Mouse (Mus musculus) midbrain, embryonic 16.5 days (tissue): Measurements from ENCODE around the gene Mcoln3. TPM values are rescaled to one million over a fixed set of nuclear protein-coding genes. Genes with fewer than 3 reads are reported as not detected.

Experiments used
- ATAC-seq: fragments of 200-750 bp; cut with Nextera tagmentation; 2 replicates; pipeline ENCODE4 v1.8.0; 2017; ENCODE audit warnings: moderate TSS enrichment
- H3K27ac ChIP-seq: fragments of 300-500 bp; sonication (generic); 2 replicates; pipeline ENCODE4 v1.5.1; 2014; ENCODE audit warnings: mild to moderate bottlenecking, low read length, mixed read lengths
- H3K27me3 ChIP-seq: fragments of 300-500 bp; sonication (generic); 2 replicates; pipeline ENCODE4 v1.6.1; 2014; ENCODE audit warnings: low read depth, low read length, mixed read lengths; ENCODE audit not compliant: control insufficient read depth, insufficient read depth
- H3K36me3 ChIP-seq: fragments of 300-500 bp; sonication (generic); 2 replicates; pipeline ENCODE4 v1.6.1; 2014; ENCODE audit warnings: mild to moderate bottlenecking, low read length, moderate library complexity, mixed read lengths; ENCODE audit not compliant: control insufficient read depth, insufficient read depth
- H3K4me1 ChIP-seq: fragments of 300-500 bp; sonication (generic); 2 replicates; pipeline ENCODE4 v1.6.1; 2014; ENCODE audit warnings: mild to moderate bottlenecking, low read length, mixed read lengths; ENCODE audit not compliant: control insufficient read depth, insufficient read depth
- H3K4me2 ChIP-seq: fragments of 300-500 bp; sonication (generic); 2 replicates; pipeline ENCODE4 v1.6.1; 2014; ENCODE audit warnings: mild to moderate bottlenecking, low read length, mixed read lengths
- H3K4me3 ChIP-seq: fragments of 300-500 bp; sonication (generic); 2 replicates; pipeline ENCODE4 v1.5.1; 2014; ENCODE audit warnings: low read depth, mild to moderate bottlenecking, low read length, moderate library complexity, mixed read lengths
- H3K9ac ChIP-seq: fragments of 300-500 bp; sonication (generic); 2 replicates; pipeline ENCODE4 v1.6.1; 2014; ENCODE audit warnings: low read depth, low read length, mixed read lengths
- H3K9me3 ChIP-seq: fragments of 300-500 bp; sonication (generic); replicated peaks from 2 replicates; pipeline ENCODE4 v1.6.1; 2014; ENCODE audit warnings: mild to moderate bottlenecking, low read length, mixed read lengths; ENCODE audit not compliant: control insufficient read depth, poor library complexity, severe bottlenecking
- WGBS: fragments of 180-500 bp; shearing (Covaris S2); extraction: QIAGEN DNeasy Blood & Tissue Kit; methylation state at CpG from one replicate; pipeline ENCODE4 v1.1.7; 2014; 5-methylcytosine and 5-hydroxymethylcytosine counted together
- polyA plus RNA-seq: library from polyadenylated mRNA; unstranded; fragments of >200 nt; fragmentation: Nextera tagmentation; extraction: Ambion mirVana; gene quantifications from 2 replicates; pipeline ENCODE4 v1.2.1, GENCODE M21; 2015

Gene Mcoln3
- polyA plus RNA-seq, 1 experiment from 2014 or later = 0.35 TPM

DNA sequence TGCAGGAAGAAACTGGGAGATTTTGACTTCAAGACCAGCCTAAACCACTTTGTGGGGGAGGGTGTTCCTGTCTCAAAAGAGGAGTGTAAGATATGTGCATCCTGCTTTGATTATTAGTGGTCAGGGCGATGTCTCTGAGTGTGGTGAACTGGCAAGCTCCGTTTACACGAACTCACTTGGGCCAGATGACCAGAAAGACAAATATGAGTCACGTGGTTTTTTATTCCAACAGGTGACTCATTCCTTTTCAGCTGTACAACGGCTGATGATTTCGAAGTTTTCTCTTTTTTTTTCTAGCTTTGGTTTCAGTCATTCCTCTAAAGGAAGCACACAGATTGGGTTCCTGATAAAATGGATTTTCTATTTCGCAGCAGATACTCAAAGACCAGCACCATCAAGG is 60.0 kb downstream of the Mcoln3 start:
- Histone ChIP-seq H3K4me1 (no peaks in the 10 kb centered on the region), H3K4me3 (no peak overlapping the region), H3K9me3 (no peaks in the 10 kb centered on the region), H3K36me3 (no peaks in the 10 kb centered on the region), H3K9ac (peak overlapping the region; percentile 47; the same call in 1 of the 2 replicates), H3K27ac (no peak overlapping the region), H3K4me2 (peak overlapping the region; percentile 62), H3K27me3 (no peaks in the 10 kb centered on the region; the same call in 1 of the 2 replicates)
- WGBS = 83% methylated on average over 7 of the region's 7 CpGs
- no peak for ATAC-seq

DNA sequence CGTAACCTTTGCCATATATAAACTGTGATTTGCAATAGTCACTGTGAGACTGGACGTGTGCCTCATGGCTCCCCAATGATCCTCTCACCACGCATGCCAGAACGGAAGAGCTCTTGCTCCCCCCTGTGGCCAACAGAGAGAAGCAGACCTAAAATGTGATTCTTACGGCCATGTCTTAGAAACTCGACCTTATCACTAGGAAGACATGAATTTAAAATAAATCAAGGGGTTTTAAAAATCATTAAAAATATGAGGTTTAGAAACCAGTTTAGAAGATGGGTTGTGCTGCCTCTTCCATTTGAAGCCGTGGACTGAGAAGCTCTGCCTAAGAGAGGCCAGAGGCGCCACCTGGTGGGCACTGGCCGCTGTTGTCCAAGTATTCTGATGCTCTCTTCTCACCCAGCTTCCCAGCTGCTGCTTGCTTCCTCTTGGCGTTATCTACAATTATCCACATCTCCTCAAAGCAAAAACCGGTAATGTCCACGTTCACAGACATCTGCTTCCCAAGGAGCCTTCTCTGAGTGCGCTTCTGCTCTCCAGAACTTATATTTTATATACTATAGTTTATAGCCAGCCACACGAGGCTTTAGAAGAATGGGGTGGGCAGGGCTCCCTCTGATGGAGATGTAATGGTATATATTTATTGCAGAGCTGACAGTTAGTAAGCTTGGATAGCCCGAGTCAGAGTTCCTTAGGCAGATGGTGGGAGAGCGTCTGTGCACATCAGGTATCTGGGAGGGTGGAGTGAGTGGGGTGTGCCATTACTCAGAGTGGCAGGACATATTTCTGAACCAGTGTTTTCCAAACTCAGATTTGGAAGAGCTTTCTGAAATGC is 60.7 kb downstream of the Mcoln3 start:
- WGBS = 4% methylated on average over 16 of the region's 16 CpGs
- peak; percentile 86 for ATAC-seq
- peak overlapping the region; percentile 9; the same call in 1 of the 2 replicates for H3K27ac ChIP-seq
- H3K9ac ChIP-seq = peak overlapping the region; percentile 47; the same call in 1 of the 2 replicates
- no peaks in the 10 kb centered on the region for H3K9me3 ChIP-seq
- H3K4me1 ChIP-seq = no peaks in the 10 kb centered on the region
- H3K4me3 ChIP-seq = peak overlapping the region; percentile 36
- no peaks in the 10 kb centered on the region for H3K36me3 ChIP-seq
- no peaks in the 10 kb centered on the region; the same call in 1 of the 2 replicates for H3K27me3 ChIP-seq
- peak overlapping the region; percentile 62 for H3K4me2 ChIP-seq

DNA sequence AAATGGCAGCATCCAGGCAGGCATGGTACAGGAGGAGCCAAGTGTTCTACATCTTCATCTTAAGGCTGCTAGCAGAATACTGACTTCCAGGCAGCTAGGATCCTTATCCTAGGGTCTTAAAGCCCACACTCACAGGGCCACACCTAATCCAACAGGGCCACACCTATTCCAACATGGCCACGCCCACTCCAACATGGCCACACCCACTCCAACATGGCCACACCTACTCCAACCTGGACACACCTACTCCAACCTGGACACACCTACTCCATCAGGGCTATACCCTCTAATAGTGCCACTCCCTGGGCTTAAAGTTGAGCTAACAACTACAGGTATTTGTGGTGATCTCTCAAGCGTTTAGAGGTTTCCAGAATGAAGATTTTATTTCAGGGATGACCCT is 63.1 kb downstream of the Mcoln3 start:
- H3K4me2 ChIP-seq = no peak overlapping the region
- H3K27me3 ChIP-seq = no peaks in the 10 kb centered on the region; the same call in 1 of the 2 replicates
- H3K9me3 ChIP-seq = no peaks in the 10 kb centered on the region
- 44% methylated on average over 2 of the region's 2 CpGs for WGBS
- ATAC-seq = no peak
- no peak overlapping the region for H3K4me3 ChIP-seq
- H3K4me1 ChIP-seq = peaks cover 3% of the 10 kb centered on the region; the same call in 1 of the 2 replicates
- H3K9ac ChIP-seq = no peak overlapping the region
- no peak overlapping the region for H3K27ac ChIP-seq
- no peaks in the 10 kb centered on the region for H3K36me3 ChIP-seq

DNA sequence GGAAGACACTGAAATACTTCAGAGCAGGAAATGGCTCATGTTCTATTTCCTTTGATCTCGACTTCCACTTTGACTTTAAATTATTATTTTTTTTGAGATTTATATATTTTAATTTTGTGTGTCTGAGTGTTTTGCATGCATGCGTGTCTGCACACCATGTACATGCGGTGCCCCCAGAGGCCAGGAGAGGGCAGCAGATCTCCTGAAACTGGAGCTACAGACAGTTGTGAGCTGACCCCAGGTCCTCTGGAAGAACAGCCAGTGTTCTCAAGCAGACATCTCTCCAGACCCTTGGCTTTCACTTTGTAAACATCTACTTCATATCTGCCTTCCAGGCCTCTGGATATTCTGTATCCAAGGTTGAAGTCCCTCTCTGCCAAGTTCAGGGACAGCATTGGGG is 63.7 kb downstream of the Mcoln3 start:
- H3K9me3 ChIP-seq = no peaks in the 10 kb centered on the region
- no peaks in the 10 kb centered on the region; the same call in 1 of the 2 replicates for H3K27me3 ChIP-seq
- H3K36me3 ChIP-seq = no peaks in the 10 kb centered on the region
- peaks cover 3% of the 10 kb centered on the region; the same call in 1 of the 2 replicates for H3K4me1 ChIP-seq
- no peak overlapping the region for H3K4me2 ChIP-seq
- H3K27ac ChIP-seq = no peak overlapping the region
- 36% methylated on average over 3 of the region's 3 CpGs for WGBS
- no peak overlapping the region for H3K4me3 ChIP-seq
- no peak for ATAC-seq
- H3K9ac ChIP-seq = no peak overlapping the region

DNA sequence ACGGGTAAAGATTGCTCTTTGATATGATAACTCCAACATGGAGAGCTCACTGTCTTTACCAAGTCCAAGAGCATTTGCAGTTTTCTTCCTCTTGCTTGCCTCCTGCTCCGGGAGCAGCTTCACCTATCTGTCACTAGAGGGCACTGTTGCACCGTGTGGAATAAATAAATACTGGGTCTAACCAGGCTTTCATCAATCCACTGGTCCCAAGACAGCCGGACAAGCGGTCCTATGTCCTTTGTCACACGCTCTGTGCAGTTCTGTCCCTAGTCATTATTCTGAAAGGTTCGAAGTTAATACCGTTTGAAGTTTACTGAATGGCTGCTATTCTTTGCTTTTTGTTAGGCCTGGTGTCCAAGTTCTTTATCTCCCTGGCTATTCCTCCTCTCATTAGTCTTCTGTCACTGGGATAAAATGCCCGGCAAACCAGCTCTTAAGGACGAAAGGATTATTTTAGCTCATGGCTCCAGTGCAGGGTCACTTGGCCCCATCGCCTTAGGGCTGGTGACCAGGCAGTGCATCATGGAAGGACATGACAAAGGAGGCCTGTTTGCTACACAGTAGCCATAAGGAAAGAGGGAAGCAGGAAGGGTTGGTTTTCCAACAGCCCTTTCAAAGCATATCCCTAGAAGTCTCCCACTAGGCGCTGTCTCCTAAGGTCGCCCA is 67.9 kb downstream of the Mcoln3 start:
- WGBS = 18% methylated on average over 13 of the region's 13 CpGs
- ATAC-seq = peak; percentile 77
- H3K36me3 ChIP-seq = no peaks in the 10 kb centered on the region
- H3K27me3 ChIP-seq = no peaks in the 10 kb centered on the region; the same call in 1 of the 2 replicates
- no peaks in the 10 kb centered on the region for H3K9me3 ChIP-seq
- H3K9ac ChIP-seq = peak overlapping the region; percentile 7; the same call in 1 of the 2 replicates
- no peak overlapping the region for H3K27ac ChIP-seq
- H3K4me3 ChIP-seq = no peak overlapping the region
- no peak overlapping the region for H3K4me2 ChIP-seq
- H3K4me1 ChIP-seq = peaks cover 3% of the 10 kb centered on the region; the same call in 1 of the 2 replicates

DNA sequence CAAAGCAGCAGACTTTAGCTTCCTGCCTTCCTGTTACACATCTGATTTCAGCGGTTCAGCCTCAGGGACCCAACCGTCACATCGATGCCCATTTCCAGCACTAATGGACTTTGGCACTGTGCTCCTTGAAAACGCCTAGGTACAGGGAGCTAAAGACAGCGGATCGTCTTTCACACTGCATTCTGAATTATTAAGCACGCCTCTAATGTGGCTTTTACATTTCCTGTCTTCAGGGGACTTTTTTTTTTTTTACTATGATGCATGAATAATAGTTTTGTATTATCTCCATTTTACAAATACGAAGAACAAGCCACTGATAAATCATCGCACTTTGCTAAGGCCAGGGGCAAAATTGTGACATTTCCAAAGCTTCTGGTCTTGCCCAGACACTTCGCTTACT is 68.8 kb downstream of the Mcoln3 start:
- Histone ChIP-seq H3K36me3 (no peaks in the 10 kb centered on the region), H3K4me3 (no peak overlapping the region), H3K27me3 (no peaks in the 10 kb centered on the region; the same call in 1 of the 2 replicates), H3K4me2 (no peak overlapping the region), H3K9ac (no peak overlapping the region), H3K9me3 (no peaks in the 10 kb centered on the region), H3K27ac (no peak overlapping the region), H3K4me1 (peaks cover 3% of the 10 kb centered on the region; the same call in 1 of the 2 replicates)
- no peak for ATAC-seq
- 63% methylated on average over 10 of the region's 10 CpGs for WGBS

DNA sequence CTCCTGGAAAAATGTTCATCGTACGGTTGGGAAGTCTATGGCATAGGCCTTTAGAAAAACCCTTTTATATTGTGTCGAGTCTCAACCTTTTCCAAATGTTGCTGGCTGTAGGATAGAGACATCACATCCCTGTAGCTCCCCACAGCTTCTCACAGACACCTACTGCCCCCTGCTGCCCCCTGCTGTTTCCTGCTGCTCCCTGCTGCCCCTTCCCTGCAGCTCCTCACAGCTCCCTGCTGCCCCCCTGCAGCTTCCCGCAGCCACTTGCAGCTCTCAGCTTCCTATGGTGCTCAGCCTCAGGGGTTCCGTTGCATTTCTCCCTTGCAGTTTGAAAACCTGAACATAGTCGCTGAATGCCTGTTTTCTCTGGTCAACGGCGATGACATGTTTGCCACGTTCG is 72.7 kb downstream of the Mcoln3 start:
- Histone ChIP-seq H3K36me3 (no peaks in the 10 kb centered on the region), H3K27ac (no peak overlapping the region)
- ATAC-seq = no peak

More for the DNA sequence above, 72.7 kb downstream of the Mcoln3 start:
- H3K27me3 ChIP-seq = no peaks in the 10 kb centered on the region
- H3K4me1 ChIP-seq = peaks cover 3% of the 10 kb centered on the region; the same call in 1 of the 2 replicates
- WGBS = 58% methylated on average over 10 of the region's 10 CpGs
- H3K9me3 ChIP-seq = no peaks in the 10 kb centered on the region
- H3K9ac ChIP-seq = no peak overlapping the region
- H3K4me3 ChIP-seq = no peak overlapping the region
- no peak overlapping the region for H3K4me2 ChIP-seq
